In genomic region chr7:45051601-45051974, GRCm38 (mm10) we compare ENCODE assay signal across 8 mouse cellular contexts. TPM values are rescaled to one million over a fixed set of nuclear protein-coding genes. Genes with fewer than 3 reads are reported as not detected.
A peak's percentile ranks its signal among the peaks of the same experiment; 100 is the strongest.
DNase-seq lines count a peak whose midpoint lies in the region; ATAC-seq and TF ChIP-seq lines count a peak whose summit lies in the region.

No protein-coding gene starts in this region.

- 25% methylated on average over 13 of the region's 13 CpGs for WGBS in liver, adult 2 months
- WGBS in embryonic facial prominence, embryonic 11.5 days: 1% methylated on average over 13 of the region's 13 CpGs
- 2% methylated on average over 13 of the region's 13 CpGs for WGBS in neural tube, embryonic 11.5 days

- H3K9ac ChIP-seq in liver, adult 2 months (ENCODE audit: low read depth, low read length): peak overlapping the region; percentile 95; the same call in 1 of the 2 replicates
- H3K9ac ChIP-seq in embryonic facial prominence, embryonic 11.5 days (replicated peaks; ENCODE audit: low read length): peak overlapping the region; percentile 95
- peak overlapping the region; percentile 90 for H3K9ac ChIP-seq in neural tube, embryonic 11.5 days (ENCODE audit: low read length)

- no peak for TF ChIP-seq CTCF in liver, adult 2 months (IDR thresholded peaks at IDR 0.05; ENCODE audit: low read depth, low read length)

- H3K27me3 ChIP-seq in liver, adult 2 months (ENCODE audit: control insufficient read depth, insufficient read depth, low read length): no peaks in the 10 kb centered on the region
- no peaks in the 10 kb centered on the region for H3K27me3 ChIP-seq in embryonic facial prominence, embryonic 11.5 days (ENCODE audit: control insufficient read depth, insufficient read depth, low read length)
- no peaks in the 10 kb centered on the region for H3K27me3 ChIP-seq in neural tube, embryonic 11.5 days (ENCODE audit: control insufficient read depth, insufficient read depth, low read length)

- H3K9me3 ChIP-seq in embryonic facial prominence, embryonic 11.5 days (replicated peaks; ENCODE audit: control insufficient read depth, low read length): no peaks in the 10 kb centered on the region
- H3K9me3 ChIP-seq in neural tube, embryonic 11.5 days (ENCODE audit: control insufficient read depth, low read length): no peaks in the 10 kb centered on the region

- DNase-seq in liver, adult 2 months (ENCODE audit: extremely low read depth, low read depth, low spot score): no peak
- DNase-seq in liver: no peak
- DNase-seq in embryonic facial prominence, embryonic 11.5 days (ENCODE audit: low spot score): peak; percentile 46
- peak; percentile 45 for DNase-seq in induced T-regulatory cell, adult 2 months (ENCODE audit: low read depth)
- DNase-seq in neural tube, embryonic 11.5 days (ENCODE audit: low spot score): no peak
- DNase-seq in testis, postnatal 14 days (ENCODE audit: low spot score): no peak
- DNase-seq in right cerebral cortex, adult 18-20 months: no peak
- DNase-seq in ovary, adult 18-20 months (ENCODE audit: low spot score): no peak

- no peak overlapping the region for H3K27ac ChIP-seq in liver, adult 2 months (replicated peaks; ENCODE audit: insufficient read depth, low read depth, low read length)
- peak overlapping the region; percentile 100 for H3K27ac ChIP-seq in embryonic facial prominence, embryonic 11.5 days (replicated peaks; ENCODE audit: low read depth, low read length)
- H3K27ac ChIP-seq in neural tube, embryonic 11.5 days (ENCODE audit: low read depth, low read length): peak overlapping the region; percentile 98; the same call in 1 of the 2 replicates

- H3K4me3 ChIP-seq in liver, adult 2 months (ENCODE audit: insufficient read depth, low read depth, low read length): peak overlapping the region; percentile 68; the same call in 1 of the 2 replicates
- peak overlapping the region; percentile 92 for H3K4me3 ChIP-seq in embryonic facial prominence, embryonic 11.5 days (ENCODE audit: low read depth, low read length)
- peak overlapping the region; percentile 95 for H3K4me3 ChIP-seq in neural tube, embryonic 11.5 days (ENCODE audit: low read depth, low read length)

- ATAC-seq in embryonic facial prominence, embryonic 11.5 days (replicated peaks; ENCODE audit: insufficient number of reproducible peaks, low FRiP score, low TSS enrichment, low read depth): no peak
- no peak for ATAC-seq in neural tube, embryonic 11.5 days (ENCODE audit: insufficient read depth, low FRiP score, low TSS enrichment)

- peak overlapping the region; percentile 94 for H3K4me2 ChIP-seq in embryonic facial prominence, embryonic 11.5 days (ENCODE audit: low read depth, low read length)
- H3K4me2 ChIP-seq in neural tube, embryonic 11.5 days (ENCODE audit: low read depth): peak overlapping the region; percentile 98

- H3K36me3 ChIP-seq in liver, adult 2 months (ENCODE audit: control insufficient read depth, insufficient read depth, low read length): 0 out of 2 replicates have a peak, but pooled peaks cover 2% of the 10 kb centered on the region
- H3K36me3 ChIP-seq in embryonic facial prominence, embryonic 11.5 days (replicated peaks; ENCODE audit: control insufficient read depth, insufficient read depth, low read depth, low read length): peaks cover 34% of the 10 kb centered on the region
- peaks cover 34% of the 10 kb centered on the region for H3K36me3 ChIP-seq in neural tube, embryonic 11.5 days (ENCODE audit: control insufficient read depth, insufficient read depth, low read length)

- TF ChIP-seq POLR2A in liver, adult 2 months (IDR thresholded peaks at IDR 0.05; ENCODE audit: extremely low read depth, insufficient read depth, low read length): no peak

- peaks cover 10% of the 10 kb centered on the region for H3K4me1 ChIP-seq in liver, adult 2 months (ENCODE audit: control insufficient read depth, insufficient read depth, low read length)
- peaks cover 5% of the 10 kb centered on the region; the same call in 1 of the 2 replicates for H3K4me1 ChIP-seq in embryonic facial prominence, embryonic 11.5 days (ENCODE audit: control insufficient read depth, insufficient read depth, low read length)
- H3K4me1 ChIP-seq in neural tube, embryonic 11.5 days (ENCODE audit: control insufficient read depth, insufficient read depth, low read length): peaks cover 12% of the 10 kb centered on the region

- peaks cover 11% of the 10 kb centered on the region; the same call in 1 of the 2 replicates for H3K79me2 ChIP-seq in liver, adult 2 months (ENCODE audit: control insufficient read depth, insufficient read depth, low read length)

RNA-seq across cellular contexts. Expression of gene Prr12, which starts 1.1 kb away (rescaled TPM):
- total RNA-seq in liver, adult 2 months (2014; rRNA removed): 1.2 and 1.7 TPM in 2 replicates
- polyA plus RNA-seq in liver, adult 2 months (2012; rRNA removed): 2.7 and 3.7 TPM in 2 replicates
- polyA plus RNA-seq in embryonic facial prominence, embryonic 11.5 days (2014; fragmentation: Nextera tagmentation; extraction: Ambion mirVana): 10.9 and 11.8 TPM in 2 replicates
- polyA plus RNA-seq in neural tube, embryonic 11.5 days (2014; fragmentation: Nextera tagmentation; extraction: Ambion mirVana): 12.9 and 13.2 TPM in 2 replicates

RNA-seq across cellular contexts. Expression of gene Nosip, which starts 10.6 kb away (rescaled TPM):
- 20.1 and 22.8 TPM in 2 replicates for total RNA-seq in liver, adult 2 months (2014; rRNA removed)
- 31.4 and 35.8 TPM in 2 replicates for polyA plus RNA-seq in liver, adult 2 months (2012; rRNA removed)
- 59.2 and 63.8 TPM in 2 replicates for polyA plus RNA-seq in embryonic facial prominence, embryonic 11.5 days (2014; fragmentation: Nextera tagmentation; extraction: Ambion mirVana)
- polyA plus RNA-seq in neural tube, embryonic 11.5 days (2014; fragmentation: Nextera tagmentation; extraction: Ambion mirVana): 59.3 and 65.1 TPM in 2 replicates

RNA-seq across cellular contexts. Expression of gene Prrg2, which starts 10.9 kb away (rescaled TPM):
- 26.1 and 32.8 TPM in 2 replicates for total RNA-seq in liver, adult 2 months (2014; rRNA removed)
- 74.1 and 83.8 TPM in 2 replicates for polyA plus RNA-seq in liver, adult 2 months (2012; rRNA removed)
- 17.9 and 20.3 TPM in 2 replicates for polyA plus RNA-seq in embryonic facial prominence, embryonic 11.5 days (2014; fragmentation: Nextera tagmentation; extraction: Ambion mirVana)
- 14.8 and 16.2 TPM in 2 replicates for polyA plus RNA-seq in neural tube, embryonic 11.5 days (2014; fragmentation: Nextera tagmentation; extraction: Ambion mirVana)

RNA-seq across cellular contexts. Expression of gene Rras, which starts 33.8 kb away (rescaled TPM):
- 8.9 and 13.9 TPM in 2 replicates for total RNA-seq in liver, adult 2 months (2014; rRNA removed)
- 53.4 and 54.9 TPM in 2 replicates for polyA plus RNA-seq in liver, adult 2 months (2012; rRNA removed)
- polyA plus RNA-seq in embryonic facial prominence, embryonic 11.5 days (2014; fragmentation: Nextera tagmentation; extraction: Ambion mirVana): 18.5 and 23.9 TPM in 2 replicates
- polyA plus RNA-seq in neural tube, embryonic 11.5 days (2014; fragmentation: Nextera tagmentation; extraction: Ambion mirVana): 17.7 and 20.0 TPM in 2 replicates

RNA-seq across cellular contexts. Expression of gene Scaf1, which starts 35.4 kb away (rescaled TPM):
- total RNA-seq in liver, adult 2 months (2014; rRNA removed): 4.4 and 9.7 TPM in 2 replicates
- 25.7 and 31.8 TPM in 2 replicates for polyA plus RNA-seq in liver, adult 2 months (2012; rRNA removed)
- polyA plus RNA-seq in embryonic facial prominence, embryonic 11.5 days (2014; fragmentation: Nextera tagmentation; extraction: Ambion mirVana): 40.0 and 41.1 TPM in 2 replicates
- 54.7 and 57.6 TPM in 2 replicates for polyA plus RNA-seq in neural tube, embryonic 11.5 days (2014; fragmentation: Nextera tagmentation; extraction: Ambion mirVana)

Comparison
In these comparisons a context has a peak if more than half of its experiments do, and no peak if none do; other contexts are left out.
1. DNase-seq: peak in embryonic facial prominence, embryonic 11.5 days (single experiment) and induced T-regulatory cell, adult 2 months (single experiment); none in liver, adult 2 months (single experiment), liver (single experiment), neural tube, embryonic 11.5 days (single experiment), testis, postnatal 14 days (single experiment), right cerebral cortex, adult 18-20 months (single experiment) and ovary, adult 18-20 months (single experiment).
2. Peak in every context shown above with its lines, with median percentiles within 50 percentile points of each other: H3K4me3 ChIP-seq and H3K9ac ChIP-seq.